Mouse (Mus musculus): ENCODE measurements at regions not wholly inside any gene's neighbourhood (a gene's known extent, or its start where the extent isn't known, plus 50 kb on each side); places are given as distances from the start of the nearest gene placed in this dataset.

DNA sequence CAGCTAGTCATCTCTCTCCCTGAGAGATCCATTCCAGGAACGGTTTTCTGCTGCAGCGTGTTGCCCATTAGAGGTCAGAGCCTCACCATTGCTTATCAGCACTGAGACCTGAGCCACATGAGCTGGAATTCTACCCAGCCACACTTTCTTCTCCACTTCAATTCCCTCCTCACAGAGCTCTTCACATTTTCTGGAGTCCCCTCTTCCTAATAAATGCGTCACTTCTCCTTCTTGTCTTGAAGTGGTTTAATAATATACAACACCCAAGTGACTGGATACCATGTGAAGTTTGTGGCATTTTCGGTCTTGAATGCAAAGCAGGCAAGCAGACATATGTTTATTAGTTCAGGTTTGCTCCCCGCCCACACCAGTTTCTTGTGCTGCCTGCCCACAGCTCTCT lies 324.9 kb downstream of the Fat4 start:
- no peak for ATAC-seq (ENCODE audit: low FRiP score, low TSS enrichment)

DNA sequence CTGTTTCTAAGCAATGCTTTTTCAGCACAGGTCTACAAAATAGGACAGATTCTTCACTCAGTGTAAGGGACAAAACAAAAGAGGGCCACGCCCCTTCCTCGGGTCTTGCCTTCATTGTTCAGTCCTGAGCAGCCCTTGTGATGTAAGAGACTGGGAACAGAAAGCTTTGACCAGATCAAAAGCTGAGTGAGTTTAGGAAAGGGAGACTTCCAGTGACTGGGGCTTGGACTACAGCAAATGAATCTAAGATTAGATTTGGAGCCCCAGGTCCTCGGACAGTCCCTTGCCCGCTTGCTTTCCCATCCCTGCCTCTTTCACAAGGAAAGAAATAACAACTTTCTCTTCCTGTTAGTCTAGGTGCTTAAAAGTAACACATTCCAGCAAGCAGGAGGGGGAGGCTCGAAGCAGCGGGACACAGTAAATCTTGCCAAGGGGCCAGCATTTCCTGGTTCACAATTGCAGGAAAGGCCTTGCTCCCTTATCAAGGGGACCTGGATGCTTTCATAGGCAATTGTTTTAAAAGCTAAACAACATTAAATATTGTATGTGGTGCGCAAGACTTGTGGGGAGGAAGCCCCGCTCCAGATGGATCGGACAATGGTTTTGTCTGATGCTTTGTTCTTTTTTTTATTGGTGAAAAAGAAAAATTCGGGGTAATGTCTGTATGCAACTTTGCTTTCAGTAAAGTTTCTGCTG lies 333.4 kb downstream of the Fat4 start:
- H3K9me3 ChIP-seq (ENCODE audit: control insufficient read depth, low read length): no peaks in the 10 kb centered on the region
- peaks cover 3% of the 10 kb centered on the region; the same call in 1 of the 2 replicates for H3K4me1 ChIP-seq (ENCODE audit: control insufficient read depth, insufficient read depth, low read length)
- H3K36me3 ChIP-seq (ENCODE audit: control insufficient read depth, insufficient read depth, low read length): no peaks in the 10 kb centered on the region
- no peaks in the 10 kb centered on the region for H3K27me3 ChIP-seq (ENCODE audit: control insufficient read depth, insufficient read depth, low read length)
- 0 out of 2 replicates have a peak overlapping the region, but pooled peaks have one; percentile 12 for H3K4me2 ChIP-seq (replicated peaks; ENCODE audit: low read depth, low read length)
- WGBS: 32% methylated on average over 10 of the region's 10 CpGs
- H3K27ac ChIP-seq (ENCODE audit: low read depth, low read length): peak overlapping the region; percentile 20; the same call in 1 of the 2 replicates
- peak; percentile 72 for ATAC-seq (ENCODE audit: low FRiP score, low TSS enrichment)
- no peak overlapping the region for H3K9ac ChIP-seq (ENCODE audit: low read depth, low read length)
- no peak overlapping the region for H3K4me3 ChIP-seq (ENCODE audit: low read length)

More for the DNA sequence above, 324.9 kb downstream of the Fat4 start:
- no peaks in the 10 kb centered on the region for H3K27me3 ChIP-seq (ENCODE audit: control insufficient read depth, insufficient read depth, low read length)
- no peaks in the 10 kb centered on the region for H3K36me3 ChIP-seq (ENCODE audit: control insufficient read depth, insufficient read depth, low read length)
- 58% methylated on average over 5 of the region's 5 CpGs for WGBS
- no peaks in the 10 kb centered on the region for H3K9me3 ChIP-seq (ENCODE audit: control insufficient read depth, low read length)
- no peak overlapping the region for H3K4me3 ChIP-seq (ENCODE audit: low read length)
- H3K9ac ChIP-seq (ENCODE audit: low read depth, low read length): no peak overlapping the region
- no peaks in the 10 kb centered on the region for H3K4me1 ChIP-seq (ENCODE audit: control insufficient read depth, insufficient read depth, low read length)
- no peak overlapping the region for H3K27ac ChIP-seq (ENCODE audit: low read depth, low read length)
- no peak overlapping the region for H3K4me2 ChIP-seq (replicated peaks; ENCODE audit: low read depth, low read length)

DNA sequence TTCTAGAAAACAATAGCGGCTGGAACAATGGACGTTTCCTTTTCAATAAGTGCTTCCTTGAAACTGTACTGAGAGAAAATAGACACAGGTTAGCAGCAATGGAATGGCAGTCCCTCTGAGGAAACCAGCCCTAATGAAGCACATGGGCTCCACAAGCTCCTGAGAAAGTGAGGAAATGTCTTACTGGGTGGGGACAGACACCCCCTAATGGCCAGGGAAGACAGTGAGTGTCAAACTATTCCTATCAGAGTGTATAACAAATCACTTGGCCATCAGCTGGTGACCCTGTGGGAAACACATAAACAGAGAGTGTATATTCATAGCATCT lies 333.9 kb downstream of the Fat4 start:
- 49% methylated on average over 2 of the region's 2 CpGs for WGBS
- peak overlapping the region; percentile 20; the same call in 1 of the 2 replicates for H3K27ac ChIP-seq (ENCODE audit: low read depth, low read length)
- peaks cover 3% of the 10 kb centered on the region; the same call in 1 of the 2 replicates for H3K4me1 ChIP-seq (ENCODE audit: control insufficient read depth, insufficient read depth, low read length)
- H3K36me3 ChIP-seq (ENCODE audit: control insufficient read depth, insufficient read depth, low read length): no peaks in the 10 kb centered on the region
- no peak overlapping the region for H3K4me3 ChIP-seq (ENCODE audit: low read length)
- H3K9me3 ChIP-seq (ENCODE audit: control insufficient read depth, low read length): no peaks in the 10 kb centered on the region
- H3K9ac ChIP-seq (ENCODE audit: low read depth, low read length): no peak overlapping the region
- H3K4me2 ChIP-seq (replicated peaks; ENCODE audit: low read depth, low read length): no peak overlapping the region
- no peaks in the 10 kb centered on the region for H3K27me3 ChIP-seq (ENCODE audit: control insufficient read depth, insufficient read depth, low read length)
- ATAC-seq (ENCODE audit: low FRiP score, low TSS enrichment): no peak

DNA sequence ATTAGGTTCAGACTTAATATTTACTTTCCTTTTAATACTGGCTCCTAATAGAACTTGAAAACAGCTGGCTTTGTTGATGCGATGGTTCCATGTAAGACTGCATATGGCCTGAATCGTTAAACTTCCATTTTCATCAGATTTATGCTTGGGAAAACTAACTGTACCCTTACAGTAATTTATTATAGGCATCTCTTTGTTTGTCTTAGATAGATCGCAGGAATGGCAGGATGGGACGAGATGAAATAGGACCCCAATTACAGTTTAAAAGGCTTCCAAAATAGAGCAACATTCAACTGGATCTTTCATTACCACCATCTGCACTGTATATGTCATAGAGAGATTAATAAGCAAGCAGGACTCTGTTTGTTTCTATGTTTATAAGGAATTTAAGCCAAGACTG lies 335.3 kb downstream of the Fat4 start:
- no peak overlapping the region for H3K27ac ChIP-seq (ENCODE audit: low read depth, low read length)
- H3K4me1 ChIP-seq (ENCODE audit: control insufficient read depth, insufficient read depth, low read length): peaks cover 3% of the 10 kb centered on the region; the same call in 1 of the 2 replicates
- no peak overlapping the region for H3K4me2 ChIP-seq (replicated peaks; ENCODE audit: low read depth, low read length)
- peak; percentile 68; the same call in 1 of the 2 replicates for ATAC-seq (ENCODE audit: low FRiP score, low TSS enrichment)
- WGBS: 41% methylated on average over 4 of the region's 4 CpGs
- H3K4me3 ChIP-seq (ENCODE audit: low read length): no peak overlapping the region
- H3K36me3 ChIP-seq (ENCODE audit: control insufficient read depth, insufficient read depth, low read length): no peaks in the 10 kb centered on the region
- H3K9me3 ChIP-seq (ENCODE audit: control insufficient read depth, low read length): no peaks in the 10 kb centered on the region
- H3K27me3 ChIP-seq (ENCODE audit: control insufficient read depth, insufficient read depth, low read length): no peaks in the 10 kb centered on the region
- H3K9ac ChIP-seq (ENCODE audit: low read depth, low read length): no peak overlapping the region

DNA sequence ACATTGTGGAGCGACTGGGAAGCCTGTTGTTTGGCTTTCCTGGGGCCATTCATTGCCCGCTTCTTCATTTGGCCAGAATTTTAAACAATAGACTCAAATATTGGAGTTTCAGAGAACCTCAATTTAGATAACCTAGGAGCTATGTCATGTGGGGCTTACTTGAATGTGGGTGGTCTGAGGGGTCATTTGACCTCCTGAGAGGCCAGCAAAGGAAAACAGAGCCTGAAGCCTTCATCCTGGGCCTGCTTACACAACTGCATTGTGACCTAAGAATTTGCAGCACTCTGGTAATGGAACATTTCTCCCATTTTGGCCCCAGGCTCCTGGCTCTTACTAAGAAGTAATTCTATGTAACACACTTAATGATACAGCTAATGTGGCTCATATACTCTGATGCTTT lies 348.2 kb downstream of the Fat4 start:
- Histone ChIP-seq H3K9ac (ENCODE audit: low read depth, low read length) (no peak overlapping the region), H3K27ac (ENCODE audit: low read depth, low read length) (no peak overlapping the region), H3K9me3 (ENCODE audit: control insufficient read depth, low read length) (no peaks in the 10 kb centered on the region), H3K27me3 (ENCODE audit: control insufficient read depth, insufficient read depth, low read length) (no peaks in the 10 kb centered on the region), H3K4me1 (ENCODE audit: control insufficient read depth, insufficient read depth, low read length) (0 out of 2 replicates have a peak, but pooled peaks cover 2% of the 10 kb centered on the region), H3K36me3 (ENCODE audit: control insufficient read depth, insufficient read depth, low read length) (no peaks in the 10 kb centered on the region), H3K4me2 (replicated peaks; ENCODE audit: low read depth, low read length) (no peak overlapping the region), H3K4me3 (ENCODE audit: low read length) (no peak overlapping the region)
- no peak for ATAC-seq (ENCODE audit: low FRiP score, low TSS enrichment)
- 80% methylated on average over 2 of the region's 2 CpGs for WGBS

DNA sequence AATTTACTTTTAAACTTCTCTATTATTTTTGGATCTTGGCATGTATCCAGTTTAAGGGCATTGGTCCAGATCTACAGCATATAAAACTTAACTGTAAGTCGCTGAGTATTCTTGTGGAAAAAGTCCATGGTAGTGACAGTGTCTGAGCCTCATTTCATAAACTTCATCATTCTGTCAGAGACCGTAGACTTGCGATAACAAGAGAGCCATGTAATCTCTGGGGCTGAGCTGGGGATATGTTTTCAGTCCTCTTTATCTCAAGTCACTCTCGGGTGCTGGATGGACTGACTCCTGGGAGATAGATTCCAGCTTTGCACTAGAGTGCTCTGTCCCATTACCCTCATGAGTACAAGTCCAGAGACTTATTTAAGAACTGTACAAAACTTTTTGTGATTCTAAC lies 362.0 kb downstream of the Fat4 start:
- 61% methylated on average over 4 of the region's 4 CpGs for WGBS
- Histone ChIP-seq H3K4me2 (replicated peaks; ENCODE audit: low read depth, low read length) (no peak overlapping the region), H3K9ac (ENCODE audit: low read depth, low read length) (no peak overlapping the region), H3K27me3 (ENCODE audit: control insufficient read depth, insufficient read depth, low read length) (no peaks in the 10 kb centered on the region), H3K27ac (ENCODE audit: low read depth, low read length) (no peak overlapping the region), H3K36me3 (ENCODE audit: control insufficient read depth, insufficient read depth, low read length) (no peaks in the 10 kb centered on the region), H3K9me3 (ENCODE audit: control insufficient read depth, low read length) (no peaks in the 10 kb centered on the region), H3K4me3 (ENCODE audit: low read length) (no peak overlapping the region), H3K4me1 (ENCODE audit: control insufficient read depth, insufficient read depth, low read length) (peaks cover 4% of the 10 kb centered on the region; the same call in 1 of the 2 replicates)
- ATAC-seq (ENCODE audit: low FRiP score, low TSS enrichment): no peak

DNA sequence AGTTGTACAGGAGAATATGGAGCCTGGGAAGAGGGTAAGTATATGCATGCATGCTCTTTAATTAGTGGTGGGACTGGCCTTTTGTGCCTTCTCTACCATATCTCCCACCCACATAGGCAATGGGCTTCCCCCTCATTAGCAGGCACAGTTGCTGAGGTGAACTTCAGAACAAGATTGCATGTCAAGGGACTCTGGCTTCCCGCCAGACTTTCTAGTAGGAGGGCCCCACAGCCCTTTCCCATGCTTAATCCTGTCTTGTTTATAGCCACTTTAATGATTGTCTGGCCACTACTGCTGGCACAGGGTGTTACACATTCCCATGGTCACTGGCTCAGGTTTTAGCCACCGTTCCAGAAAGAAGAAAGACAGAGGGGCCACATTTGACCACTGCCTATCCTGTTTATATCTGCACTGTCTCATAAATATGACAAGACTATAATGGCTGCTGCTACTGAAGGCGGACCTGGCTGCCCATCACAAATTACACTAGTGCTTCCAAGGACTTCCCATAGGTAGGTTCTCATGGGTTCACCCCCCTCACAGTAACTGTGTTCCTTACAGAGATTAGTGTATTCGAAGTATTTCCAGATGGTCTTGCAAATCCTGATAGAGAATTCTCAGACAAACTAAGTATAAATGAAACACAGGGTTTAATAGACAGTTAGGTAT lies 362.6 kb downstream of the Fat4 start:
- no peaks in the 10 kb centered on the region for H3K36me3 ChIP-seq (ENCODE audit: control insufficient read depth, insufficient read depth, low read length)
- no peak overlapping the region for H3K4me2 ChIP-seq (replicated peaks; ENCODE audit: low read depth, low read length)
- WGBS: 45% methylated on average over 4 of the region's 4 CpGs
- no peaks in the 10 kb centered on the region for H3K9me3 ChIP-seq (ENCODE audit: control insufficient read depth, low read length)
- no peaks in the 10 kb centered on the region for H3K27me3 ChIP-seq (ENCODE audit: control insufficient read depth, insufficient read depth, low read length)
- no peak overlapping the region for H3K4me3 ChIP-seq (ENCODE audit: low read length)
- H3K27ac ChIP-seq (ENCODE audit: low read depth, low read length): no peak overlapping the region
- H3K4me1 ChIP-seq (ENCODE audit: control insufficient read depth, insufficient read depth, low read length): peaks cover 4% of the 10 kb centered on the region; the same call in 1 of the 2 replicates
- no peak overlapping the region for H3K9ac ChIP-seq (ENCODE audit: low read depth, low read length)
- no peak for ATAC-seq (ENCODE audit: low FRiP score, low TSS enrichment)

DNA sequence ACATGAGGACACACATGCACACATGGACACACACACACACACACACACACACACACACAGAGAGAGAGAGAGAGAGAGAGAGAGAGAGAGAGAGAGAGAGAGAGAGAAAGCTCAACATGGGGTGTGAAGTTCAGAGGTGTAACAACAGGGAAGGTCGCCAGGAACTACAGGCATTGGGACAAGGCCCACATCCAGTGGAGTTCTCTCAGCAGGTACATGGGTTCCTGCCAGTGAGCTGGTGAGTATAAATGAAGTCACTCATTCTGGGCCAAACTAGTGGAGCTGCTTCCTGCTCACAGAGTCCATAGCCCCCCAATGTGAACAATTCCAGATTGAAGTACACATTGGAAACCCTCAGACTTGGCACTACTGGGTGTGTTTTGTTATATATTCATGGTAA lies 366.3 kb downstream of the Fat4 start:
- H3K36me3 ChIP-seq (ENCODE audit: control insufficient read depth, insufficient read depth, low read length): no peaks in the 10 kb centered on the region
- no peak overlapping the region for H3K27ac ChIP-seq (ENCODE audit: low read depth, low read length)
- no peak overlapping the region for H3K4me2 ChIP-seq (replicated peaks; ENCODE audit: low read depth, low read length)
- ATAC-seq (ENCODE audit: low FRiP score, low TSS enrichment): no peak
- WGBS: 78% methylated on average over 1 of the region's 1 CpGs
- no peaks in the 10 kb centered on the region for H3K9me3 ChIP-seq (ENCODE audit: control insufficient read depth, low read length)
- no peaks in the 10 kb centered on the region for H3K27me3 ChIP-seq (ENCODE audit: control insufficient read depth, insufficient read depth, low read length)
- H3K4me1 ChIP-seq (ENCODE audit: control insufficient read depth, insufficient read depth, low read length): peaks cover 4% of the 10 kb centered on the region; the same call in 1 of the 2 replicates
- H3K4me3 ChIP-seq (ENCODE audit: low read length): no peak overlapping the region
- no peak overlapping the region for H3K9ac ChIP-seq (ENCODE audit: low read depth, low read length)

DNA sequence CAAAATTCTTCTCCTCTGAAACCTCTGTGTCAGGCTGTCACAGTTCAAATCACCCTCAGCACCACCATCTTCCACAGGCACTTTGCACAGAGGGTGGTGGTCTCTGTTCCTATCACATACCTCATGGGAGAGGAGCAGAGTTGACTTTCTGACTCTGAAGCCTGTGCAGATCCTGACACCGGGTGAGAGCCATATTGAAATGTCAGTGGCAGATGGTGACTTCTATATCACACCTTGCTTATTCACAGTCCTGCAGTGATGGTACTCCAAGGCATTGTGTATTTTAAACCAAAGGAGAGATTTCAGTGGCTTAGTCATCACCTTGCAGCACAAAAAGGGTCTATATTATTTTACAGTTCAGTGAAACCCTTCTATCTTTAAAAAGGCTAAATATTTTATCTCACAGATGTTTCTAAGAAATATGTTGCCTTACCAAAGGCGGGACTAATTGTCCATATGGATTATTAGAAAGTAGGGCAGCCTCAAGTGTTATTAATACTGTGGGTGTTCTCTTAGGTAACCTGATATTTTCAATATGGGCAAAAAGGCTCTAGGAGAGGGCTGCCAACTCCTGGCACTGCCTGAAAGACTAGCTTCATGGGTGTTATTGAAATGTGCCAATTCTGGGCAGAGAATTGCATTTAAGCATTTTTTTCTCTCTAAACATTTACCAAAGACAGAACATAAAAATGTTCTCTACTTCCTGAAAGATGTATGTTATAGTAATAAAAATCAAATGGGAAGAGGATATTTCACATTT lies 378.1 kb downstream of the Fat4 start:
- ATAC-seq (ENCODE audit: low FRiP score, low TSS enrichment): no peak
- no peaks in the 10 kb centered on the region for H3K27me3 ChIP-seq (ENCODE audit: control insufficient read depth, insufficient read depth, low read length)

More for the DNA sequence above, 378.1 kb downstream of the Fat4 start:
- Histone ChIP-seq H3K4me3 (ENCODE audit: low read length) (no peak overlapping the region), H3K4me2 (replicated peaks; ENCODE audit: low read depth, low read length) (no peak overlapping the region), H3K4me1 (ENCODE audit: control insufficient read depth, insufficient read depth, low read length) (no peaks in the 10 kb centered on the region), H3K27ac (ENCODE audit: low read depth, low read length) (no peak overlapping the region), H3K9me3 (ENCODE audit: control insufficient read depth, low read length) (no peaks in the 10 kb centered on the region), H3K9ac (ENCODE audit: low read depth, low read length) (no peak overlapping the region), H3K36me3 (ENCODE audit: control insufficient read depth, insufficient read depth, low read length) (no peaks in the 10 kb centered on the region)
- WGBS: 84% methylated on average over 2 of the region's 2 CpGs
